In the genomic region with DNA sequence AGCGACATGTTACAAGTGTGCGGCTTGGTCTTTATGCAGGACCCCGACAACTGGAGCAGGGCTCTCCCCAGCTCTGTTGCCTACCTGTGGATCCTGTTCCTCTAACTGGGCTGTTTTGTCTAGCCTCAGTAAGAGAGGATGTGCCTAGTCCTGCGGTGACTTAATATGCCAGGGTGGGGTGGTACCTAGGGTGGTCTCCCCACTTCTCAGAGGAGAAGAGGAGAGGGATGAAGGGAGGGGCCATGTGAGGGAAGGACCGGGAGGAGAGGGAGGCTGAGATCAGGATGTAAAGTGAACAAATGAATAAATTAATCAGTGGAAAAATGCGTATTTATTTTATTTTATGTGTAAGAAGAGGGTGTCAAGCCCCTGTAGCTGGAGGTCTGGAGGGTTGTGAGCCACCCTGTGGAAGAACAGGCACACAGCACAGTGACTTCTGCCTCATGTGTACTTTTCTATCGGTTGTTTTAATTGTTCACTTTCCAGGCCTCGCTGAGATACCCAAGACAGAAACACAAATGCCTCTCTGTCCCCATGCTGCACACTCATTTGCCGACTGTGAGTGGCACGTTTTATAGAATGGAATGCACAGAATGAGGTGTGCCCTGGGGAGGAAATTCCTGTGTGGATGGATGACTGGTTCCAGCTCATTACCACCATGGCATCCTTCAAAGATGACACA, we compare ENCODE assay signal across 9 mouse cellular contexts. TPM values are rescaled to one million over a fixed set of nuclear protein-coding genes. Genes with fewer than 3 reads are reported as not detected.
DNase-seq lines count a peak whose midpoint lies in the region; ATAC-seq and TF ChIP-seq lines count a peak whose summit lies in the region.
"Had no signal": no experiment of that assay in that cellular context is flagged by ENCODE, and none has a peak within 500 bp of the region (broad histone marks: within the 10 kb centered on the region; RNA-seq: fewer than 3 reads in every experiment).

No protein-coding gene starts in this region.

- H3K4me1 ChIP-seq in kidney, embryonic 14.5 days (ENCODE audit: control insufficient read depth, insufficient read depth, low read length): 0 out of 2 replicates have a peak, but pooled peaks cover 4% of the 10 kb centered on the region
- H3K4me1 ChIP-seq in embryonic facial prominence, embryonic 13.5 days: peaks cover 10% of the 10 kb centered on the region
- no peaks in the 10 kb centered on the region for H3K4me1 ChIP-seq in intestine, postnatal 0 days (replicated peaks; ENCODE audit: control insufficient read depth, insufficient read depth, low read length)
- H3K4me1 ChIP-seq in neural tube, embryonic 12.5 days: 0 out of 2 replicates have a peak, but pooled peaks cover 8% of the 10 kb centered on the region

- H3K27ac ChIP-seq in kidney, embryonic 14.5 days (ENCODE audit: low read depth, low read length): peak overlapping the region; percentile 24; the same call in 1 of the 2 replicates
- no peak overlapping the region for H3K27ac ChIP-seq in embryonic facial prominence, embryonic 13.5 days
- no peak overlapping the region for H3K27ac ChIP-seq in intestine, postnatal 0 days (ENCODE audit: low read depth, low read length)
- no peak overlapping the region for H3K27ac ChIP-seq in neural tube, embryonic 12.5 days

- H3K9ac ChIP-seq in kidney, embryonic 14.5 days (ENCODE audit: low read depth, low read length): no peak overlapping the region
- H3K9ac ChIP-seq in embryonic facial prominence, embryonic 13.5 days: no peak overlapping the region
- no peak overlapping the region for H3K9ac ChIP-seq in intestine, postnatal 0 days (ENCODE audit: low read depth, low read length)
- H3K9ac ChIP-seq in neural tube, embryonic 12.5 days: no peak overlapping the region

- no peak overlapping the region for H3K4me2 ChIP-seq in kidney, embryonic 14.5 days (replicated peaks; ENCODE audit: low read depth, low read length)
- H3K4me2 ChIP-seq in embryonic facial prominence, embryonic 13.5 days: no peak overlapping the region
- no peak overlapping the region for H3K4me2 ChIP-seq in intestine, postnatal 0 days (replicated peaks; ENCODE audit: low read depth)
- H3K4me2 ChIP-seq in neural tube, embryonic 12.5 days (replicated peaks): no peak overlapping the region

- no peak for DNase-seq in kidney, adult 8-10 months
- DNase-seq in thymus, postnatal 36 days: no peak
- no peak for DNase-seq in adrenal gland, adult 18-20 months (ENCODE audit: low spot score in 2 of 2)
- DNase-seq in right cerebral cortex, postnatal 14 days: no peak

- peak; percentile 24; the same call in 1 of the 2 replicates for TF ChIP-seq CTCF in intestine, postnatal 0 days (IDR thresholded peaks at IDR 0.05; ENCODE audit: low read depth)

- 54% methylated on average over 10 of the region's 10 CpGs for WGBS in kidney, embryonic 14.5 days
- 43% methylated on average over 10 of the region's 10 CpGs for WGBS in embryonic facial prominence, embryonic 13.5 days
- WGBS in intestine, postnatal 0 days: 55% methylated on average over 10 of the region's 10 CpGs
- WGBS in neural tube, embryonic 12.5 days: 62% methylated on average over 10 of the region's 10 CpGs

- no peaks in the 10 kb centered on the region for H3K36me3 ChIP-seq in kidney, embryonic 14.5 days (ENCODE audit: control insufficient read depth, insufficient read depth, low read length)
- no peaks in the 10 kb centered on the region for H3K36me3 ChIP-seq in embryonic facial prominence, embryonic 13.5 days
- H3K36me3 ChIP-seq in intestine, postnatal 0 days (ENCODE audit: control insufficient read depth, insufficient read depth): no peaks in the 10 kb centered on the region
- H3K36me3 ChIP-seq in neural tube, embryonic 12.5 days: no peaks in the 10 kb centered on the region

- ATAC-seq in kidney, embryonic 14.5 days (ENCODE audit: low FRiP score, low TSS enrichment): peak; percentile 85
- peak; percentile 56; the same call in 1 of the 2 replicates for ATAC-seq in embryonic facial prominence, embryonic 13.5 days (ENCODE audit: insufficient number of reproducible peaks, insufficient read depth, low FRiP score, low TSS enrichment, low read depth)
- no peak for ATAC-seq in intestine, postnatal 0 days
- ATAC-seq in neural tube, embryonic 12.5 days (ENCODE audit: low FRiP score, low read depth): peak; percentile 84

- no peak overlapping the region for H3K4me3 ChIP-seq in kidney, embryonic 14.5 days (ENCODE audit: low read length)
- no peak overlapping the region for H3K4me3 ChIP-seq in embryonic facial prominence, embryonic 13.5 days
- H3K4me3 ChIP-seq in intestine, postnatal 0 days (ENCODE audit: low read depth, low read length): no peak overlapping the region
- no peak overlapping the region for H3K4me3 ChIP-seq in neural tube, embryonic 12.5 days
- H3K4me3 ChIP-seq: megakaryocyte, embryonic 14.5 days had no signal

- no peaks in the 10 kb centered on the region for H3K27me3 ChIP-seq in kidney, embryonic 14.5 days (ENCODE audit: control insufficient read depth, insufficient read depth, low read length)
- H3K27me3 ChIP-seq in embryonic facial prominence, embryonic 13.5 days: no peaks in the 10 kb centered on the region
- H3K27me3 ChIP-seq in intestine, postnatal 0 days (replicated peaks; ENCODE audit: control insufficient read depth, insufficient read depth, low read length): no peaks in the 10 kb centered on the region
- H3K27me3 ChIP-seq in neural tube, embryonic 12.5 days (replicated peaks): no peaks in the 10 kb centered on the region

- H3K9me3 ChIP-seq in kidney, embryonic 14.5 days (ENCODE audit: control insufficient read depth, low read length): no peaks in the 10 kb centered on the region
- no peaks in the 10 kb centered on the region for H3K9me3 ChIP-seq in embryonic facial prominence, embryonic 13.5 days
- no peaks in the 10 kb centered on the region for H3K9me3 ChIP-seq in intestine, postnatal 0 days (ENCODE audit: control insufficient read depth)
- no peaks in the 10 kb centered on the region for H3K9me3 ChIP-seq in neural tube, embryonic 12.5 days
- H3K9me3 ChIP-seq: megakaryocyte, embryonic 14.5 days had no signal

RNA-seq across cellular contexts. Expression of a gene that starts 15.7 kb away (rescaled TPM):
- polyA plus RNA-seq in kidney, embryonic 14.5 days (2014; fragmentation: Nextera tagmentation; extraction: Ambion mirVana): 424 and 494 TPM in 2 replicates
- polyA plus RNA-seq in embryonic facial prominence, embryonic 13.5 days (2015; fragmentation: Nextera tagmentation; extraction: Ambion mirVana): 229 and 256 TPM in 2 replicates
- 89.9 and 93.7 TPM in 2 replicates for polyA plus RNA-seq in intestine, postnatal 0 days (2015; fragmentation: Nextera tagmentation; extraction: Ambion mirVana)
- 206 and 215 TPM in 2 replicates for polyA plus RNA-seq in neural tube, embryonic 12.5 days (2016; fragmentation: Nextera tagmentation; extraction: Ambion mirVana)
- 10 to 100 TPM in 1 of 2 experiments, 1 to 10 TPM in 1; 9.5 to 30.8 TPM for total RNA-seq in adrenal gland, adult 18-20 months (2021)

RNA-seq across cellular contexts. Expression of a gene that starts 26.8 kb away (rescaled TPM):
- 18.0 and 21.5 TPM in 2 replicates for polyA plus RNA-seq in kidney, embryonic 14.5 days (2014; fragmentation: Nextera tagmentation; extraction: Ambion mirVana)
- 7.2 and 8.2 TPM in 2 replicates for polyA plus RNA-seq in embryonic facial prominence, embryonic 13.5 days (2015; fragmentation: Nextera tagmentation; extraction: Ambion mirVana)
- 6.2 and 6.6 TPM in 2 replicates for polyA plus RNA-seq in intestine, postnatal 0 days (2015; fragmentation: Nextera tagmentation; extraction: Ambion mirVana)
- 11.8 and 12.3 TPM in 2 replicates for polyA plus RNA-seq in neural tube, embryonic 12.5 days (2016; fragmentation: Nextera tagmentation; extraction: Ambion mirVana)
- 1 to 10 TPM; 3.8 to 5.9 TPM for total RNA-seq in adrenal gland, adult 18-20 months (2021)
